Mouse (Mus musculus) liver, adult 2 months (tissue): ENCODE results near the gene Prkag1. TPM values are rescaled to one million over a fixed set of nuclear protein-coding genes. Genes with fewer than 3 reads are reported as not detected.

Experiments
- DNase-seq: peaks from one replicate; pipeline ENCODE4 v3.0.0-alpha.2; 2011; ENCODE audit warnings: low read depth, low spot score; ENCODE audit errors: extremely low read depth
- H3K27ac ChIP-seq: fragments of 200-500 bp; replicated peaks from 2 replicates; pipeline ENCODE4 v1.5.1; 2012; ENCODE audit warnings: low read depth, mild to moderate bottlenecking, control low read depth, inconsistent platforms, low read length; ENCODE audit not compliant: insufficient read depth
- H3K27me3 ChIP-seq: fragments of 200-500 bp; 2 replicates; pipeline ENCODE4 v1.6.1; 2012; ENCODE audit warnings: mild to moderate bottlenecking, moderate library complexity, low read length, inconsistent platforms; ENCODE audit not compliant: control insufficient read depth, insufficient read depth
- H3K36me3 ChIP-seq: fragments of 200-500 bp; 2 replicates; pipeline ENCODE4 v1.6.1; 2012; ENCODE audit warnings: low read length, inconsistent platforms; ENCODE audit not compliant: control insufficient read depth, insufficient read depth
- H3K4me1 ChIP-seq: fragments of 200-500 bp; 2 replicates; pipeline ENCODE4 v1.6.1; 2011; ENCODE audit warnings: low read length; ENCODE audit not compliant: control insufficient read depth, insufficient read depth
- H3K4me3 ChIP-seq: fragments of 200-500 bp; 2 replicates; pipeline ENCODE4 v1.5.1; 2011; ENCODE audit warnings: low read depth, mild to moderate bottlenecking, control low read depth, low read length, moderate library complexity; ENCODE audit not compliant: insufficient read depth
- H3K79me2 ChIP-seq: fragments of 200-500 bp; 2 replicates; pipeline ENCODE4 v1.6.1; 2012; ENCODE audit warnings: inconsistent platforms, mild to moderate bottlenecking, low read length, moderate library complexity; ENCODE audit not compliant: control insufficient read depth, insufficient read depth
- H3K9ac ChIP-seq: fragments of 200-500 bp; 2 replicates; pipeline ENCODE4 v1.6.1; 2012; ENCODE audit warnings: low read depth, mild to moderate bottlenecking, control low read depth, inconsistent platforms, low read length
- CTCF ChIP-seq: fragments of 200-500 bp; IDR thresholded peaks from 2 replicates; pipeline ENCODE4 v1.5.1; 2011; ENCODE audit warnings: low read depth, low read length, control low read depth
- POLR2A ChIP-seq: fragments of 200-500 bp; IDR thresholded peaks from 2 replicates; pipeline ENCODE4 v1.6.1; 2011; ENCODE audit warnings: low read length, control low read depth; ENCODE audit not compliant: insufficient read depth; ENCODE audit errors: extremely low read depth
- WGBS: fragments of 180-500 bp; shearing (Covaris S2); methylation state at CpG from one replicate; pipeline ENCODE4 v1.1.7; 2018; 5-methylcytosine and 5-hydroxymethylcytosine counted together
- polyA plus RNA-seq: library from polyadenylated mRNA; depleted of rRNA; stranded (reverse); fragments of >200 nt; gene quantifications from 2 replicates; pipeline ENCODE4 v1.2.3, GENCODE M21; 2012
- total RNA-seq: library from RNA; depleted of rRNA; stranded (reverse); fragments of >200 nt; gene quantifications from 2 replicates; pipeline ENCODE4 v1.2.3, GENCODE M21; 2014

The Prkag1 gene
- total and polyA plus RNA-seq, 2 experiments: 37.7 to 41.4 TPM

DNA sequence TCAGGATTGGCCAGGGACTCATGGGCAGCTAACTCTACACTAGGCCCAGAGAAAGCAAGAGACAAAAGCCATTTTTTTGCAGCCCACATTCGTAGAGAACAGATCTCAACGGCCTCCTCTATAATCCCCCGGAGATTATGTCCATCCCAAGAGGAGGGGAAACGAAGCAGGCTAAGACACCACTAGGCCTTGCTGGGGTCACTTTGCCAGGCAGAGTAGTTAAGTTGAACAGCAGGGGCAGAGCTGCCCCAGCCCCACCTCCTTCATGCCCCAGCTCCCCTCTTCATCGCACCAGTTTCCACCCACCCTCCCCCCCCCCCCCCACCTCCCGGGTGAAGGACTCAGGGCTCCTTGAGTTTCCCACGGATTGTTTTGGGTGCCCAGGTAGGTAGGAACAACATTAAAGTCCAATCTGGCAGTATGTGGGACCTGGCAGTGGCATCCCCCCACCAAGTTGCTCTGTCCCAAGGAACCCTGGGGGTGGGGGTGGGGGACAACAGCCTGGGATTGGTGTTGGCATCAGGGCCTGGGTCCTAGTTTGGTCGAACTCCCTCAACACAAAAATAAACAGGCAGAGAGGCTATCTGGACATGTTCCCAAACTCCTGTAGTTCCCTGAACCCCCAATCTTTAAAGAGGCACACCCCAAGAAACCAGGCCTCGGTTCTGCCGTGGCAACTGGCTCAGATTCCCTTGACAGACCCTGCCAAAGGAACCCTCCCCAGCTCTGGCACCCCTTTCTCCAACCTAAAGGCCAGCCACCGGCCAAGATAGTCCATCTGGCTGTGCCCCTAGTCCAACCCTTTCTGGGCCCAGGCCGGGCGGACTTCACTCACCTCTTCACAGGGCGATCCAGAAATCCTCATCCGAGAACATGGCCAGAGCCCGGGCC lies 39.1 kb upstream of the Prkag1 start:
- Histone ChIP-seq H3K27me3 (no peaks in the 10 kb centered on the region), H3K4me1 (peaks cover 27% of the 10 kb centered on the region), H3K9ac (peak overlapping the region; percentile 95), H3K79me2 (peaks cover 46% of the 10 kb centered on the region), H3K4me3 (peak overlapping the region; percentile 87), H3K27ac (peak overlapping the region; percentile 98), H3K36me3 (peaks cover 11% of the 10 kb centered on the region)
- TF ChIP-seq POLR2A (peak; percentile 74), CTCF (no peak)
- peak; percentile 76 for DNase-seq
- under 1% methylated on average over 16 of the region's 16 CpGs for WGBS

- peaks cover 17% of the 10 kb centered on the region for H3K36me3 ChIP-seq
- H3K9ac ChIP-seq: peak overlapping the region; percentile 95
- DNase-seq: no peak
- WGBS: 7% methylated on average over 8 of the region's 8 CpGs
- peak overlapping the region; percentile 87 for H3K4me3 ChIP-seq
- peaks cover 27% of the 10 kb centered on the region for H3K4me1 ChIP-seq
- H3K27me3 ChIP-seq: no peaks in the 10 kb centered on the region
- H3K27ac ChIP-seq: 0 out of 2 replicates have a peak overlapping the region, but pooled peaks have one; percentile 20
- peaks cover 46% of the 10 kb centered on the region for H3K79me2 ChIP-seq
- no peak for TF ChIP-seq POLR2A
- TF ChIP-seq CTCF: no peak
These were observed 38.2 kb upstream of the Prkag1 start for GRCm38 (mm10) chr15:98869342-98870178.

DNA sequence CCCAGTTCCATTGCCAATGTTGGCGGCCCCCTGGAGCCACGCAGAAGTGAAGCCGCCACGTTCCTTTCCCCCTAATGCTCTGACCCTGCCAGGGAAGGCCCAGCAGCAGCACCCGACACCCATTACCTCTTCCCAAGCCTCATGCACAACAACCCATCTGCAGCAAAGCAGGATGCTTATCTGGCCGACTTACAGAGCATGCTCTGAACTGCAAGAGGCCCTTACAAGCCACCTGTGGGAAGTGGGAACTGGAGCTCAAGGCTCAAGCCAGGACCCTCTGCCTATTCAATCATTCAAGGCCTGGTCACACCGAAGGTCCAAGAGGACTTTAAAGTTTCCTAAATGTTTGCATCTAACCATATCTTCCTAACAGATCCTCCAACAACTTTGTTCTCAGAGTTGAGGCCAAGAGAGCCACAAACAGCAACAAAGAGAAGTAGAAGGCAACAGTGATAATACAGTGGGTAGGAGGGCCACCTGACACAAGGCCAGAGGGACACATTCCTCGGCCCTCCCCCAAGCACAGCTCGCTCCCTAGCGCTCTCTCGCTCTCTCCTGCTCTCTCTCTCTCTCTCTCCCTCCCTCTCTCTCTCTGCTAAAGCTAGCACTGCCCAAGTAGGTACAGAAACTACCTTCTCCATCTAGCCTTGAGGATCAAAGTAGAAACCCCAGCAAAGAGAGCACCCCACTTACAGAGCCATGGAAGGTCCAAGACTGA lies 37.2 kb upstream of the Prkag1 start:
- DNase-seq: no peak
- no peak for TF ChIP-seq POLR2A
- TF ChIP-seq CTCF: no peak
- WGBS: 36% methylated on average over 11 of the region's 11 CpGs
- no peaks in the 10 kb centered on the region for H3K27me3 ChIP-seq
- H3K79me2 ChIP-seq: peaks cover 50% of the 10 kb centered on the region
- H3K9ac ChIP-seq: peak overlapping the region; percentile 35
- H3K36me3 ChIP-seq: peaks cover 23% of the 10 kb centered on the region
- H3K4me1 ChIP-seq: peaks cover 27% of the 10 kb centered on the region
- no peak overlapping the region for H3K27ac ChIP-seq
- H3K4me3 ChIP-seq: no peak overlapping the region

GRCm38 (mm10) chr15:98867321-98867720 lies 36.0 kb upstream of the Prkag1 start:
- Histone ChIP-seq H3K9ac (no peak overlapping the region; the same call in 1 of the 2 replicates), H3K27ac (no peak overlapping the region), H3K4me1 (peaks cover 27% of the 10 kb centered on the region), H3K4me3 (no peak overlapping the region), H3K36me3 (peaks cover 32% of the 10 kb centered on the region), H3K79me2 (peaks cover 53% of the 10 kb centered on the region), H3K27me3 (no peaks in the 10 kb centered on the region)
- 62% methylated on average over 6 of the region's 6 CpGs for WGBS
- peak; percentile 54 for DNase-seq
- no peak for TF ChIP-seq POLR2A

DNA sequence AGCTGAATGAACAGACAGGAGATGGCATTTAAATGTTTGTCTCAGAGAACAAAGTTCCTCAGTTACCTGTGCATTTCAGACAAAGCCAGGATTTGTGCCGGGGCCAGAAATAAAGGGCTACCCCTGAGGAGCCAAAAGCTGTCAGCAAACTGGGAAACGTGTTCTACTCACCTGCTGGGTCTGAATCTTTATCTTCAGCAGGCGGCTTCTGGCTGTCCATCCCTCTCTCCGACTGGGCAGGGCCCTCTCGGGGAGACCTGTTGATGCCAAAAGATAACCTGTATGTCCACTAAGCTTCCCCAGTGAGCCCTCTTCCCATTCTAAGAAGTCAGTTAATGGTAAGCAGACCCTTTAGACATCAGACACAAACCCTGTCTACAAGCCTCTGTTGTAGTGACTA lies 35.2 kb upstream of the Prkag1 start:
- Histone ChIP-seq H3K36me3 (peaks cover 38% of the 10 kb centered on the region), H3K27ac (no peak overlapping the region)
- WGBS: 89% methylated on average over 5 of the region's 5 CpGs

More for the DNA sequence above, 35.2 kb upstream of the Prkag1 start:
- H3K4me1 ChIP-seq: peaks cover 27% of the 10 kb centered on the region
- H3K27me3 ChIP-seq: no peaks in the 10 kb centered on the region
- H3K79me2 ChIP-seq: peaks cover 51% of the 10 kb centered on the region
- H3K9ac ChIP-seq: no peak overlapping the region
- H3K4me3 ChIP-seq: no peak overlapping the region
- DNase-seq: no peak
- TF ChIP-seq CTCF (no peak), POLR2A (no peak)
